Mouse (Mus musculus) lung, postnatal 10 days (tissue): ENCODE measurements around the gene Vps8.

Experiments used
- DNase-seq: peaks from one replicate; pipeline ENCODE4 v3.0.0; 2021

Vps8 gene

GRCm38 (mm10) chr16:21485716-21486115, 62.8 kb downstream of the Vps8 start:
- no peak for DNase-seq

- peak; percentile 70 for DNase-seq
These were observed 65.5 kb downstream of the Vps8 start for GRCm38 (mm10) chr16:21488413-21488812.

DNA sequence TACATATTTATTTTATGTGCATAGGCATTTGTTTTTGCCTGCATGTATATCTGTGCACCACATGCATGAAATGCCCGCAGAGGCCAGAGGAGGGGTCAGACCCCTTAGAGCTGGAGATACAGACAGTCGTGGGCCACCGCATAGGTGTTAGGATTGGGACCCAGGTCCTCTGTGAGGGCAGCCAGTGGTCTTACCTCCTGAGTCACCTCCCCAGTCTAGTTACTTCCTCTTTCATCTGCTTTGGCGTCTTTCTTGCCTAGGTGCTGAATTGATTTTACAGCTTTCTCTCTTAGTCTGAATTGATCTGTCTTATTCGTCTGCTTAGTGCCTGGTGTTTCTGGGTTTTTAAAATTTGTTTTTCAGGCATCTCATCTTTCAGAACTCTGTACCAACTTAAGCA, 69.4 kb downstream of the Vps8 start:
- DNase-seq: no peak

DNA sequence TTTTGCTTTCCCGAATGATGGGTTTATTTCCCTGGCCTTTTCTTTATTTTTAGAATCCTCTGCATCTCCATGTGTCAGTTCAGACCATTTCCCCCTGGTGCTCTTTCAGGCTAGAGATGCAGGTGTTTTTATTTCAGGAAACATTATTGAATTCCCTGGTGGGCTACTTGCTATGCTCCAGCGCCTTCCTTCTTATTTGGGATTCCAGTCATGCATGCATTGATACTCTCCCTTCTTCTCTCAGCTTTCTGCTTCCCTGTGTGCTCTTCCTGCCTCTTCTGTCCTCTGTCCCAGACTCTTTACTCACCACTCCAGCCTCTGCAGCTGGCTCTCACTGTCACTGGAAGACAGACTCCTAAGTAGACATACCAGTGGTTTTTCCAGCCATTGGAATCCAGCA, 70.0 kb downstream of the Vps8 start:
- DNase-seq: no peak

DNA sequence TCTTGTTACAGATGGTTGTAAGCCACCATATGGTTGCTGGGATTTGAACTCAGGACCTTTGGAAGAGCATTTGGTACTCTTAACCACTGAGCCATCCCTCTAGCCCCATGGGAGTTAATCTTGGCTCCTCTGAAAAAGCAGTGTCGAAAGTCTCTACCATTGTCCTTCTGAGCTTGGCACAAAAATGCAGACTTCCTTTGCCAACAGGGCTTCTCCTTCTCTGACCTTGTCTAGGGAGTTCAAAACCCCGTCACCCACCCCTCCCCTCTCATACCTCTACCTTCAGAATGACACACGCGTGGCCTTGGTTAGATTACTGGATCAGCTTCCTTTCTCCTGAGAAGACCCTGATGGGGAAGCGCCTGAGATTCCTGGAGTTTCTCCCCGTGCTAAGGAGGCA, 71.8 kb downstream of the Vps8 start:
- no peak for DNase-seq

DNA sequence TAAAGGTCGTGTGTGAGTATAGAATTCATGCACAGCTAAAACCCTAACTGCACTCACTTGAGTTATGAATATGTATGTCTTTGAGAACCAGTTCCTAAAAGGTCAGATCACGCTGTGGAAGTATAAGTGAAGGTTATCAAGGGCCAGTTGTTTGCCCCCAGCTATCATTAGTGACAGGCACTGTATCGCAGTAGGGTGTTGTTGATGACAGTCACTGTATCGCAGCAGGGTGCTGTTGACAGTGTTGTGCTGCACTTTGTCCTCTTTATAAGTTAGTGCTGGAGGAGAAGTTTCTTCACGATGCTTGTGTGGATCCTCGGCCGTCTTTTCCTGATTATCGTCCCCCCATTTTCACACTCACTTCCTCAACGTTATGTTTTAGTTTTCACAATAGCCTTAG, 73.9 kb downstream of the Vps8 start:
- DNase-seq: no peak

DNA sequence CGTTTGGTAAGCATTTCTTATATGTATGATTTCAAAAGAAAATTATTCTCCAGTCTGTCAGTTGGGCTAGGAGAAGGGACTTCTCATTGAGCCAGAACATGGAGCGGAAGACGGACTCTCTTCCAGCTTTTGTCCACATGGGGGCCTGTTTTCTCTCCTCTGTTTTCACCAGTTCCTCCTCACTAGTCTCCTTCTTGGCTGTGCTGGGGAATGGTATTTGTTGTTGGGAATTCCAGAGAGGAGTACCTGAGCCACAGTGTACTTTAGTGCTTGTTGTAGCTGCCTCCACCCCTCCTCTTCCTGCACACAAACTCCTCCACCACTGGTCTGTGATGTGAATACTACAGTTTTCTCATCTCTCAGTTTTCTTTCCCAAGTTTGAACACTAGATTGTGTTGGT, 74.7 kb downstream of the Vps8 start:
- DNase-seq: peak; percentile 17

DNA sequence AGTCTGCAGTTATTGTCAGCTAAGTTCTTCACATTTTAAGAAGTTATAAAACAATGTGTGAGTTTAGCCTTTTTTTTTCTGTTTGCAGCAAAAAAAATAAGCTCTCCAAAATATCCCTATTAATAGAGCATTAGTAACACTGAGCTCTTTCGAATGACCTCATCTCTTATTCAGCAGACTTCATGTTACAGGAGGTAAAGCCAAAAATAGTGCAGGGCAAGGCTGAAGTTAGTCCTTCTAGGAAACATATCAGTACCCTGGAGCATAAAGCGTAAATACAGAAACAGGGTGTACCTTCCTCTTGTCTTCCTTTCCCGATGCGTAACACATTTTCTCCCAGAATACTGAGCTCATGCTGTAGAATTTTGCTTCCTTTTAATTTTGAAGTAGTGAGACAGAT, 76.1 kb downstream of the Vps8 start:
- no peak for DNase-seq

GRCm38 (mm10) chr16:21499656-21500055, 76.7 kb downstream of the Vps8 start:
- DNase-seq: no peak

DNA sequence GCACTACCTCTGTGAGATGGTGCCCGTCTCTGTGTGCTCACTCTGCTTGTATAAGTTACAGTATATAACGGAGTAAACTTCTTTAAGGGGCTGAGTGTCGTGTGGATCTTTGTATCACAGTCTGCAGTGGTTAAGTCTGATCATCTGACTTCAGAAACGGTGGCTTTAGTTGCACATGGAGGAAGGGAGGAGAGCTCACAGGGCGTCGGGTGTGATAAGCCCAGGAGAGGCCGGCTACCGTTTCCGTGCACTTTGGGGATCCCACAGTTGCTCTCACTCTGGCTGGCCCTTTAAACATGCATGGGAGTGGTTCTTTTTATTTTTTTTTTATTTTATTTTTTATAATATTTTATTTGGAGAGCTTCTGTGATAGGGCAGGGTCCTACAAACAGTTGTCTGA, 95.9 kb downstream of the Vps8 start:
- DNase-seq: no peak

DNA sequence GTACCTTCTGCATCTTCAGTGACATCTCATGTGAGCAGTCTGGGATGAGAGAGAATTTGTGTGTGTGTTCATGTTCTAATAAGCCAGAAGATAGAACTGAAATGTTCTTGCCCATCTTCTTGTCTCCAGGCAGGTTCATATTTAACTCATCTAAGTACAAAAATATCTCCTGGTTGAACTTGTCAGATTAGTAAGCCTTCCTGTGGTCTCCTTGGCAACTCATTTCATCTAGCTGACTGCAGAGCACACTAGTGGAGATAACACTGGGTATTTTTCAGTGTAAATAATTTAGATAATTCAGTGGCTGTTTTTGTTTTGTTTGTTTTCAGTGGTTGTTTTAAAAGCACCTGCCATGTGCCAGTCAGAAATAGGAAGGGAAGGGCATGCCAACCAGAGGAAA, 96.9 kb downstream of the Vps8 start:
- no peak for DNase-seq

GRCm38 (mm10) chr16:21523738-21524137, 100.8 kb downstream of the Vps8 start:
- DNase-seq: no peak

DNA sequence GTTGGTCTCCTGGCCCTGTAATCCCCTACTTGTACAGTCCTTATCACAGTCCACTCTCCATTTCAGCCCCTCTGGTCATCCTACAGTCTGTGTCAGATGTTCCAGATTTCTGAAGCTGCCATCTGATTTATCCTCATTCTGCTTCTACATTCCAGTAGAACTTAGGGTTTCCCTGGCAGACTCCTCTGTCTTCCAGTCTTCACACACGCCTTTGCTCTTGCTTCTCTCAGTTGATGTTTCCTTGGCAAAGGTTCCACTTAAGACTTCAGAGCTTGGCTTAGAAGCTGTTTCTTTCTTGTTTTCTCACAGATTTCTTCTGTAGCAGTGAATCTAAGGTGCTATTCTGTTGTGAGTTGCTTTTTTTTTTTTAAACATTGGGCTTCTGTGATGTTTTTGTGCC, 102.5 kb downstream of the Vps8 start:
- peak; percentile 57 for DNase-seq

DNA sequence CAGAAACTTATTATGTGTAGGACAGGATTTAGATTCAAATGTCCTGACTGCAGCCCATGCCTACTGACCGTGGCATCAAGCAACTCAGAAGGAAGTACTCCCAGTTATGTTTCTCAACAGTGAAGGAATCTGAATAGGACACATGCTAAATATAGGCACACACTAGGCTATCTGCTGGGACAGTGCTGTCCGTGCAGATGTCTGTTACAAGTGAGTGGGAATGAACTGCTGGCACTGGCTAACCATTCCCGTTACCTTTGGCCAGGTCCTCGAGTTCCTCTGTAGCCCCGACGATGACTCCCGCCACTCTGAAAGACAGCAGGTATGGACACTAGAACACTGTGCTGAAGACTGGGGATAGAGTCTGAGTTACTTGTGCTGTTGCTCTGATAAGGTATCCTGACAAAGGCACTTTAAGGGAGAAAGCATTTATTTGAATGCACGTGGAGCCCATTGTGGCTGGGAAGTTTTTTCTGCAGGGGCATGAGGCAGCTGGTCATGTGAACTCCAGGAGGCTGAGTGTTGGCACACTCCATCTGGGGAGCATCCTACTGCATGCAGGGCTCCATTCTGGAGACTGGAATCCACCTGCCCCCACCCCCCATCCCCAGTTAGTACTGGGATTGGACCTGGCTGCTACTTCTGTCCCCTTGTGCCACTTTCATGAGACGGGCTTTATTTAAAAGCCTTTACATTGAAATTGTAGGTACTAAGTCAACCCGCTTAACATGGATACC, 104.5 kb downstream of the Vps8 start:
- no peak for DNase-seq

DNA sequence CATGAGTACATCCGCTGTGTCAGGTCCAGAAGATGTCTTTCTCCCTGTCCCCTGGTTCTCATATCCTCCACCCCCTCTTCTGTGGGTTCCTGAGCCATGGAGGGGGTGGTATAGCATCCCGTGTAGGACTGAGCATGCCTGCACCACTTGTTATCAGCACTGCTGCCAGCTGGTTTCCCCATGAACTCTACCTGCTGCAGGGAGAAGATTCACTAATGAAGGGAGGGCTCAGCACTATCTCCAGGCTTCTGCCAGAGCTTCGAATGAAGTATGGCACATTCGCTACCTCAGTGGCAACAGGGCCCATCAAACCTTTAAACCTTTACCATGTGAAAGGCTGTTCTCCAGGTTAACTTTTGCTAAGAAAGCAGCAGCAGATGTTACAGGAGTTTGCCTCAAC, 110.6 kb downstream of the Vps8 start:
- no peak for DNase-seq

DNA sequence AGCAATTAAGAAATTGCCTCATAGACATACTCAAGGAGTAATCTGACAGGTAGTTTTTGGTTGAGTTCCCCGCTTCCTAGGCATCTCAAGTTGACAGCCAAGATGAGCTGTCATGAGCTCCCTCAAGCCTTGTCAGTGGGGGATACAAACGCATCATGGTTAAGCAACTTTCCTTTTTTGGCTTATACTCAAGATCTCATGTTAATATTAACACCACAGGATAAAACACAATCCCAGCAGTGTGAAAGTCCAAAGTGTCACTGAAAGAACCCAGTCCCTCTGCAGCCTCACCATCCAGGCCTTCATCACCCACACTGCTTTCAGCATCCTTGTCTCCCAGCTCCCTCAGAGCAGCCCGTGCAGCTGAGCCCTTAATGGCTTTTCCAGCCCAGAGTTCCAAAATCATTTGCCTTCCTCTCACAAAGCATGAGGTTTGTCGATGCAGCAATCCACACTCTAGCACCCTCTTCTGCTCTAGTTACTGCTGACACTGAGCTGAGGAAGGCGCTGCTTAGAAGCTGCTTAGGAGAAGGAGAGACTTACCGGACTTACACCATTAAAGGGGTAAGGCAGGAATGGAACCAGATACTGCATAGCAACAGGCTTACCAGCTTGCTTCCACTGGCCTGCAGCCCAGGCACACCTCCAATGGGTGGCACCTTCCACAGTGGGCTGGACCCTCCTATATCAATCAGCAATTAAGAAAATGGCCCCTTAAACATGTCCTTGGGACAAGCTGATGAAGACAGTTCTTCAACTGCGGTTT, 113.5 kb downstream of the Vps8 start:
- no peak for DNase-seq

DNA sequence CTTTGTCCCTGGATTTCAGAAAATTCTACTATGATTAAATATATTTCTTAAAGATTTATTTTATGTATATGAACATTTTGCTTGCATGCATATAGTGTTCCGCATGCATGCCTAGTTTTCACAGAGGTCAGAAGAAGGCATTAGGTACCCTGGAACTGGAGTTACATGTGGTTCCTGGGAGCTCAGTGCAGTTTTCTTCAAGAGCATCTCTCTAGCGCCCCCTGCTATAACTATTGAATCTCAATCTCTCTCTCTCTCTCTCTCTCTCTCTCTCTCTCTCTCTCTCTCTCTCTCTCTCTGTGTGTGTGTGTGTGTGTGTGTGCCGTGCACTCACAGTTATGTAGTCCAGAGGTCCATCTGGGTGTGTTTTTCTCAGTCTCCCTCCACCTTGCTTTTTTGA, 114.4 kb downstream of the Vps8 start:
- DNase-seq: no peak

GRCm38 (mm10) chr16:21538889-21539288, 116.0 kb downstream of the Vps8 start:
- no peak for DNase-seq

DNA sequence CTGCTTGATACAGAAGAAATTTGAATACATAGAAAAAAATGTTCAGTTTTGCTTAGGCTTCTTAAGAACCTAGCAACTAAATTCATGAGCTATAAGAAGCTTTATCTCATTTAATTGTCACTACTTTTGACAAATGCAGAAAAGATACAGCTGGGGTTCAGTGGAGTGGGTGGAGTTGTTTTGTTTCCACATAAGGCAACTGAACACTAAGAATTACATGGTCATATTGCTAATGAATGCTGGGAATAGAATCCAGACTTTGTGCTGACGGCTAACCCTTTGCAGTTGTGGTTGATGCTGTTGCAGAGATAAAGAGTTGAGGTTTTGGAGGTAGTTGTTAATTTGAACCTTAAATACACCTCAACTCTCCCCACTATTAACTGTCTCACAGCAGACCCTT, 119.6 kb downstream of the Vps8 start:
- DNase-seq: no peak

DNA sequence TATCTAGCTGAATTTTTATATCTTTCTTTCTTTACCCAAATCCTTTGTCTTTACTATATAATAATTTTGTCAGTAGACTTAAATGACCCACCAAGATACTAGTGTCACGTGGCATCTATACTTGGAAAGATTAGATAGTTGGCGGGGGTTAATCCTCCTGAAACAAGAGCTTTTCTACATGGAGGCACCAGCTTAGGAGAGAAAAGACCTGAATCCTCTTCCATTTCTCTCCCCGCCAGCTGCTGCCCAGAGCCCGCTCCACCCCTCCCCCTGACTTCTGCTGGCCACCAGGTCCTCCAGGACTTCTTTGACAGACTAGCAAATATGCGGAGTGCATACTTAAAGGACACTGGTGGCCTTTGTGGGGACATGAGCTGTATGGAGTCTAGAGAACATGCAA, 124.5 kb downstream of the Vps8 start:
- no peak for DNase-seq

DNA sequence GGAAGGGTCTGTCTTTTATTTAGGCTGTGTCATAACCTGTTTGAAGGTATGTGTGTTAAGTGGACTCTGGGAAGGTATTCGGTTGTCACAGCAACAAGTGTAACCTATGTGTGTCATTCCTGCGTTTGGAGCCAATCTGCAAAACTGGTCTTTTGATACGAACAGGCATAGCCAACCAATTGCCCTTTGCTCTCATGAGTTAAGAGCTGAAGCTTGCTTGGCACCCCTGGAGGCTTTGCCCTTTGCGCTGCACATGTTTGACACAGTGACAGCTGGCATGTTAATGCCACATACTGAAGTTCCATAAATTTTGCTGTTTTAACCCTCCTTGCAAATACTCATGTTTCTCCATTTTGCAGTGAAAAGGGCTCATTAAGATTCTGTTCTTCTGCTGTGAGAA, 126.8 kb downstream of the Vps8 start:
- DNase-seq: no peak

DNA sequence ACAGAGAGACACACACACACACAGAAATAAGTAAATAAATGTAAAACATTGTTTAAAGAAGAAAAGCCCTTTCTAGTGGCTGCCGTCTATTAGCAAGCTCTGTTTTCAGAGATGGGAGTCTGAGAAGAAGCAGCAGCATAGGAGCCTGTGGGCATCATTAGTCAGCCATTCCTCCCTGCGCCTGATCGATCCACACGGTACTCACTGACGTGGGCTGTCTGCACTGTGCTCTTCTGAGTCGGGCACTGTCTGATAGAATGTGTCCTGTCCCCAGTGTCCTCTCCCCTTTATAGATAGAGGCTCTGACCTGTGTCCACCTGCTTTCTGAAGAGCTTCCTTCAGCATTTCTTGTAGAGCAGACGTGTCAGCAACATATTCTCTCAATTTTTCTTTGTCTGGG, 127.5 kb downstream of the Vps8 start:
- no peak for DNase-seq

- DNase-seq: no peak
These were observed 130.6 kb downstream of the Vps8 start for GRCm38 (mm10) chr16:21553506-21553905.

- peak; percentile 54 for DNase-seq
These were observed 139.8 kb downstream of the Vps8 start for GRCm38 (mm10) chr16:21562625-21563300.
